Mouse (Mus musculus) ES-CJ7 (cell line): ENCODE measurements around the gene Kif3a.

Experiments
- DNase-seq: peaks from one replicate; pipeline ENCODE4 v3.0.0; 2011; ENCODE audit warnings: low read depth, low spot score

Gene Kif3a

GRCm38 (mm10) chr11:53616748-53617558 is 49.8 kb downstream of the Kif3a start:
- DNase-seq: no peak

GRCm38 (mm10) chr11:53617562-53618109 is 50.5 kb downstream of the Kif3a start:
- DNase-seq: no peak

GRCm38 (mm10) chr11:53618619-53619198 is 51.5 kb downstream of the Kif3a start, which contains the start of gene Il4:
Il4 (minus strand) TSS chr11:53618669.
- no peak for DNase-seq

GRCm38 (mm10) chr11:53619428-53619827 is 52.2 kb downstream of the Kif3a start:
- no peak for DNase-seq

GRCm38 (mm10) chr11:53620094-53620493 is 52.9 kb downstream of the Kif3a start:
- DNase-seq: no peak

GRCm38 (mm10) chr11:53621582-53622439 is 54.6 kb downstream of the Kif3a start:
- no peak for DNase-seq

- no peak for DNase-seq
Measured at GRCm38 (mm10) chr11:53622440-53622806, 55.2 kb downstream of the Kif3a start.

GRCm38 (mm10) chr11:53623573-53623972 is 56.4 kb downstream of the Kif3a start:
- no peak for DNase-seq

GRCm38 (mm10) chr11:53624124-53624523 is 56.9 kb downstream of the Kif3a start:
- no peak for DNase-seq

GRCm38 (mm10) chr11:53626802-53627373 is 59.7 kb downstream of the Kif3a start:
- no peak for DNase-seq

GRCm38 (mm10) chr11:53627859-53628258 is 60.7 kb downstream of the Kif3a start:
- DNase-seq: peak; percentile 89

GRCm38 (mm10) chr11:53632122-53632733 is 65.0 kb downstream of the Kif3a start:
- DNase-seq: peak; percentile 67

GRCm38 (mm10) chr11:53633644-53634043 is 66.5 kb downstream of the Kif3a start:
- no peak for DNase-seq

- DNase-seq: no peak
Measured at GRCm38 (mm10) chr11:53634556-53634955, 67.4 kb downstream of the Kif3a start, which contains the start of gene Il13. Il13 (minus strand) TSS chr11:53634702.

- DNase-seq: no peak
Measured at GRCm38 (mm10) chr11:53635590-53636182, 68.5 kb downstream of the Kif3a start.

GRCm38 (mm10) chr11:53636183-53636646 is 69.0 kb downstream of the Kif3a start:
- no peak for DNase-seq

- peak; percentile 60 for DNase-seq
Measured at GRCm38 (mm10) chr11:53637046-53637802, 70.0 kb downstream of the Kif3a start.

- DNase-seq: peak; percentile 32
Measured at GRCm38 (mm10) chr11:53637803-53638260, 70.7 kb downstream of the Kif3a start.

GRCm38 (mm10) chr11:53642744-53643279 is 75.6 kb downstream of the Kif3a start:
- peak; percentile 61 for DNase-seq
